Mouse (Mus musculus) limb, embryonic 14.5 days (tissue): ENCODE measurements around the gene Alkbh7. TPM values are rescaled to one million over a fixed set of nuclear protein-coding genes. Genes with fewer than 3 reads are reported as not detected.

Source experiments
- ATAC-seq: fragments of 200-750 bp; cut with Nextera tagmentation; 2 replicates; pipeline ENCODE4 v1.8.0; 2017; ENCODE audit warnings: low read depth, moderate number of reproducible peaks, moderate TSS enrichment; ENCODE audit not compliant: low FRiP score
- DNase-seq: peaks from one replicate; pipeline ENCODE4 v3.0.0-alpha.2; 2015; ENCODE audit warnings: low spot score
- H3K27ac ChIP-seq: fragments of 300-500 bp; sonication (generic); replicated peaks from 2 replicates; pipeline ENCODE4 v1.5.1; 2014; ENCODE audit warnings: low read depth, mild to moderate bottlenecking, low read length, moderate library complexity, mixed read lengths
- H3K27me3 ChIP-seq: fragments of 300-500 bp; sonication (generic); 2 replicates; pipeline ENCODE4 v1.6.1; 2014; ENCODE audit warnings: low read length, mixed read lengths; ENCODE audit not compliant: control insufficient read depth, insufficient read depth
- H3K36me3 ChIP-seq: fragments of 300-500 bp; sonication (generic); 2 replicates; pipeline ENCODE4 v1.6.1; 2014; ENCODE audit warnings: mild to moderate bottlenecking, low read length, moderate library complexity, mixed read lengths; ENCODE audit not compliant: control insufficient read depth, insufficient read depth
- H3K4me1 ChIP-seq: fragments of 300-500 bp; sonication (generic); 2 replicates; pipeline ENCODE4 v1.6.1; 2014; ENCODE audit warnings: antibody characterized with exemption, low read length, mixed read lengths; ENCODE audit not compliant: control insufficient read depth, insufficient read depth
- H3K4me2 ChIP-seq: fragments of 300-500 bp; sonication (generic); replicated peaks from 2 replicates; pipeline ENCODE4 v1.6.1; 2014; ENCODE audit warnings: low read depth, mild to moderate bottlenecking, low read length, moderate library complexity; ENCODE audit not compliant: severe bottlenecking
- H3K4me3 ChIP-seq: fragments of 300-500 bp; sonication (generic); replicated peaks from 2 replicates; pipeline ENCODE4 v1.5.1; 2014; ENCODE audit warnings: low read length
- H3K9ac ChIP-seq: fragments of 300-500 bp; sonication (generic); 2 replicates; pipeline ENCODE4 v1.6.1; 2014; ENCODE audit warnings: mild to moderate bottlenecking, low read depth, low read length, moderate library complexity; ENCODE audit not compliant: severe bottlenecking
- H3K9me3 ChIP-seq: fragments of 300-500 bp; sonication (generic); 2 replicates; pipeline ENCODE4 v1.6.1; 2016; ENCODE audit warnings: low read length; ENCODE audit not compliant: control insufficient read depth
- POLR2A ChIP-seq: fragments of 200-500 bp; IDR thresholded peaks from 2 replicates; pipeline ENCODE4 v1.8.0; 2012; ENCODE audit warnings: inconsistent platforms, mild to moderate bottlenecking, moderate library complexity, borderline replicate concordance; ENCODE audit not compliant: insufficient read depth, insufficient read length; ENCODE audit errors: extremely low read depth
- WGBS: fragments of 180-500 bp; shearing (Covaris S2); extraction: QIAGEN DNeasy Blood & Tissue Kit; methylation state at CpG from one replicate; pipeline ENCODE4 v1.1.7; 2014; 5-methylcytosine and 5-hydroxymethylcytosine counted together
- polyA plus RNA-seq, 2 experiments: library from polyadenylated mRNA; depleted of rRNA in 1 of 2; stranded (reverse) in 1 of 2; unstranded in 1 of 2; fragments of >200 nt; fragmentation: Nextera tagmentation in 1 of 2; extraction: Ambion mirVana in 1 of 2; gene quantifications; 2 replicates each; pipeline versions ENCODE4 v1.2.1 to v1.2.3; 2012 to 2014

Gene Alkbh7
- polyA plus RNA-seq, 2 experiments = 25.1 to 40.6 TPM

GRCm38 (mm10) chr17:56986105-56986805 lies 10.9 kb upstream of the Alkbh7 start:
- H3K9me3 ChIP-seq = no peaks in the 10 kb centered on the region
- H3K4me1 ChIP-seq = peaks cover 5% of the 10 kb centered on the region; the same call in 1 of the 2 replicates
- 79% methylated on average over 3 of the region's 3 CpGs for whole genome bisulfite sequencing
- H3K36me3 ChIP-seq = 0 out of 2 replicates have a peak, but pooled peaks cover under 1% of the 10 kb centered on the region
- no peak overlapping the region for H3K4me3 ChIP-seq
- TF ChIP-seq POLR2A = no peak
- no peak overlapping the region for H3K4me2 ChIP-seq
- DNase-seq (no peak), ATAC-seq (no peak)
- H3K27ac ChIP-seq = no peak overlapping the region
- H3K27me3 ChIP-seq = no peaks in the 10 kb centered on the region
- no peak overlapping the region for H3K9ac ChIP-seq

DNA sequence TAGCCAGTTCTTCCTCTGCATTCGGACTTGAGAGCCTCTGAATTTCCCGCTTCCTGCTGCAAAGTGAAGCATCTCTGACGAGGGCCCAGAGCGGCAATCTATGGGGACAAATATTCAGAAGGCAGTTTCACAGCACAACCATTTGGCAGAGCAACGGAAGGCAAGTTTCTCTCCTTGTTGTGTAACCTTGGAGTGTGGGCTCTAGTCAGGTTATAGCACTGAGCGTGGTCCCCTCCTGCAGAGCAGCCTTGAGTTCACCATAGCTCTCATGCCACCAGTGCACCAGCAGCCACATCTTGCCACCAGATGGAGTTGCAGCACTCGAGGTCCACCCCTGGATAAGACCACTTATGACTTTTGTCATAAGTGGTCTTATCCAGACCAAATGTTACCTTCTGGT lies 8.7 kb upstream of the Alkbh7 start:
- ATAC-seq = no peak

GRCm38 (mm10) chr17:56988921-56989430 lies 8.2 kb upstream of the Alkbh7 start:
- DNase-seq = no peak
- ATAC-seq = no peak
- TF ChIP-seq POLR2A = no peak

More for the DNA sequence above, 8.7 kb upstream of the Alkbh7 start:
- no peaks in the 10 kb centered on the region for H3K27me3 ChIP-seq
- H3K27ac ChIP-seq = no peak overlapping the region
- H3K9me3 ChIP-seq = no peaks in the 10 kb centered on the region
- no peak for TF ChIP-seq POLR2A
- peaks cover 17% of the 10 kb centered on the region for H3K36me3 ChIP-seq
- H3K4me1 ChIP-seq = peaks cover 5% of the 10 kb centered on the region; the same call in 1 of the 2 replicates
- no peak overlapping the region for H3K4me2 ChIP-seq
- H3K4me3 ChIP-seq = no peak overlapping the region
- 78% methylated on average over 7 of the region's 7 CpGs for WGBS
- no peak overlapping the region for H3K9ac ChIP-seq
- no peak for DNase-seq

GRCm38 (mm10) chr17:56989467-56990114 lies 7.5 kb upstream of the Alkbh7 start:
- WGBS = 4% methylated on average over 25 of the region's 25 CpGs
- H3K4me1 ChIP-seq = peaks cover 5% of the 10 kb centered on the region; the same call in 1 of the 2 replicates
- H3K9me3 ChIP-seq = no peaks in the 10 kb centered on the region
- H3K9ac ChIP-seq = peak overlapping the region; percentile 87
- TF ChIP-seq POLR2A = no peak
- H3K4me3 ChIP-seq = peak overlapping the region; percentile 91
- DNase-seq = peak; percentile 90
- no peaks in the 10 kb centered on the region for H3K27me3 ChIP-seq
- ATAC-seq = peak; percentile 93
- peak overlapping the region; percentile 86 for H3K4me2 ChIP-seq
- peaks cover 29% of the 10 kb centered on the region for H3K36me3 ChIP-seq
- peak overlapping the region; percentile 55; the same call in 1 of the 2 replicates for H3K27ac ChIP-seq

More at GRCm38 (mm10) chr17:56988921-56989430, 8.2 kb upstream of the Alkbh7 start:
- Histone ChIP-seq H3K9me3 (no peaks in the 10 kb centered on the region), H3K4me1 (peaks cover 5% of the 10 kb centered on the region; the same call in 1 of the 2 replicates), H3K27me3 (no peaks in the 10 kb centered on the region), H3K9ac (no peak overlapping the region), H3K36me3 (peaks cover 22% of the 10 kb centered on the region), H3K27ac (no peak overlapping the region), H3K4me2 (peak overlapping the region; percentile 86), H3K4me3 (peak overlapping the region; percentile 91)
- WGBS = 71% methylated on average over 7 of the region's 7 CpGs

DNA sequence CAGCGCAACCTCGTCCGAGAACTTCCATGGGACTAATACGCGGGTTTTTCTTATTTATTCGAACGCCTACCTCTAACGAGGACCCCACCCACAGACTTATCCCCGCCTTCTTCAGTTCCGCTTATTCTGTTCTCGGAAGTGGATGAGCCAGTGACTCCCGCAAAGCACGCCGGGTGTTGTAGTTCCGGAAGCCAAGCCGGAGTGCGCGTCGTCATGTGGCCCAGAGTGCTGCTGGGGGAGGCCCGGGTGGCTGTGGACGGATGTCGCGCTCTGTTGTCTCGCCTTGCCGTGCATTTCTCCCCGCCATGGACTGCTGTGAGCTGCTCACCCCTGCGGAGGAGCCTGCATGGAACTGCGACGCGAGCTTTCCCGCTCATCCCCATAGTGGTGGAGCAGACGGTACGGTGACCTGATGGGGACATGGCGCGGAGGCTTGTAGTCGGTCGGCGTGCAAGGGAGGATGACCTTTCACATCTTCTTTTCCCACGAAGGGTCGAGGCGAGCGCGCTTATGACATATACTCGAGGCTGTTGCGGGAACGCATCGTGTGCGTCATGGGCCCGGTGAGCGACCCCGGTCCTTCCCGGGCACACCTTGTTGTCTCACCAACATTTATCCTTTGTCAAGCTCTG lies 6.9 kb upstream of the Alkbh7 start, which contains the start of gene Clpp:
TSS of gene Clpp (plus strand) at position 191 of the 632 bp plus-strand sequence.
- Histone ChIP-seq H3K36me3 (peaks cover 35% of the 10 kb centered on the region), H3K4me2 (peak within 1 kb of the TSS; percentile 86), H3K9me3 (no peaks in the 10 kb centered on the region), H3K4me3 (peak within 1 kb of the TSS; percentile 91), H3K27ac (peak within 1 kb of the TSS; percentile 55; the same call in 1 of the 2 replicates), H3K4me1 (peaks cover 5% of the 10 kb centered on the region; the same call in 1 of the 2 replicates), H3K27me3 (no peaks in the 10 kb centered on the region), H3K9ac (peak within 1 kb of the TSS; percentile 87)
- ATAC-seq (peak; percentile 97), DNase-seq (peak; percentile 96)
- TF ChIP-seq POLR2A = peak; percentile 93
- WGBS = under 1% methylated on average over 52 of the region's 52 CpGs
